Mouse (Mus musculus) adrenal gland, adult 18-20 months (tissue): ENCODE results near the gene Uox. TPM values are rescaled to one million over a fixed set of nuclear protein-coding genes. Genes with fewer than 3 reads are reported as not detected.

ENCODE experiments used
- DNase-seq, 2 experiments: peaks; one replicate each; pipeline ENCODE4 v3.0.0; 2021 to 2022; ENCODE audit warnings: low spot score in 2 of 2
- total RNA-seq, 2 experiments: library from RNA; stranded (reverse); gene quantifications; 1 replicate in 1 of 2; 2 replicates in 1 of 2; pipeline ENCODE4 v1.2.3; 2021

Uox gene
- total RNA-seq, 2 experiments from 2014 or later: 0.53 TPM; not detected in 1

GRCm38 (mm10) chr3:146620101-146620500, 49.9 kb downstream of the Uox start:
- DNase-seq: no peak

GRCm38 (mm10) chr3:146620555-146621249, 50.5 kb downstream of the Uox start:
- DNase-seq: peak; percentile 33 to 34

- no peak for DNase-seq
These were observed 51.7 kb downstream of the Uox start for GRCm38 (mm10) chr3:146621966-146622365.

- no peak for DNase-seq
These were observed 55.5 kb downstream of the Uox start for GRCm38 (mm10) chr3:146625766-146626165.

- no peak for DNase-seq
These were observed 58.2 kb downstream of the Uox start for GRCm38 (mm10) chr3:146628227-146628982.

- no peak for DNase-seq
These were observed 62.3 kb downstream of the Uox start for GRCm38 (mm10) chr3:146632506-146632905.

GRCm38 (mm10) chr3:146641818-146642427, 71.7 kb downstream of the Uox start:
- no peak for DNase-seq

GRCm38 (mm10) chr3:146649311-146649894, 79.2 kb downstream of the Uox start:
- DNase-seq: no peak

GRCm38 (mm10) chr3:146650716-146651115, 80.5 kb downstream of the Uox start:
- no peak for DNase-seq

- DNase-seq: no peak
These were observed 81.0 kb downstream of the Uox start, which contains the start of gene 4930503B20Rik for GRCm38 (mm10) chr3:146651217-146651616. Gene 4930503B20Rik (minus strand): TSS chr3:146651317.

- peak in 1 of 2 experiments; percentile 29 for DNase-seq
These were observed 82.2 kb downstream of the Uox start for GRCm38 (mm10) chr3:146652431-146652830.

- no peak for DNase-seq
These were observed 83.5 kb downstream of the Uox start for GRCm38 (mm10) chr3:146653692-146654091.

- DNase-seq: no peak
These were observed 84.9 kb downstream of the Uox start for GRCm38 (mm10) chr3:146655111-146655577.

- peak in 1 of 2 experiments; percentile 16 for DNase-seq
These were observed 87.2 kb downstream of the Uox start for GRCm38 (mm10) chr3:146657433-146657832.

GRCm38 (mm10) chr3:146658061-146658639, 87.9 kb downstream of the Uox start:
- DNase-seq: no peak

- DNase-seq: no peak
These were observed 89.1 kb downstream of the Uox start for GRCm38 (mm10) chr3:146659321-146659720.

- DNase-seq: no peak
These were observed 90.8 kb downstream of the Uox start for GRCm38 (mm10) chr3:146661001-146661400.

- DNase-seq: no peak
These were observed 91.7 kb downstream of the Uox start for GRCm38 (mm10) chr3:146661907-146662306.

GRCm38 (mm10) chr3:146671121-146671520, 100.9 kb downstream of the Uox start:
- no peak for DNase-seq

GRCm38 (mm10) chr3:146675101-146675500, 104.9 kb downstream of the Uox start:
- no peak for DNase-seq

GRCm38 (mm10) chr3:146676193-146676592, 106.0 kb downstream of the Uox start:
- no peak for DNase-seq
